Mouse (Mus musculus): ENCODE data around the gene Mboat2.

DNA sequence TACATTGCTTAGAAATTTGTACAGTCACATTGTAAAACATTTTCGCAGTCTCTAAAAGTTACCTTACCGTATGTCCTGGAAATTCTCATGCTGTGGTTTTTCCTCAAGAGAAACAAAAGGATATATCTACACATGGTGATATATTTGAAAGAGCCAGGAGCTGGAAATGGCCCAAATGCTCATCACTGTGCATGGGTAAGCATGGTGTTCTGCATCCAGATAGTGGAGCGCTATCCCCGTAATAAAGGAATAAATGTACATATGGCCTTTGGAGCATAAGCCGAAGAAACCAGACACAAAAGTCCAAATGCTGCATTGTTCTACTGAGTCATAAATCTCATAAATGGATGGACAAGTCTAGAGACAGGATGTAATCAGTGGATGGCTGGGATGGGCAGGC is 72.1 kb downstream of the Mboat2 start:
- TF ChIP-seq CTCF (IDR thresholded peaks at IDR 0.05; ENCODE audit: low read depth): no peak
- TF ChIP-seq EP300 (IDR thresholded peaks at IDR 0.05; ENCODE audit: low read depth): no peak

All from heart, postnatal 0 days (tissue).